Mouse (Mus musculus): ENCODE measurements at regions not wholly inside any gene's neighbourhood (a gene's known extent, or its start where the extent isn't known, plus 50 kb on each side); places are given as distances from the start of the nearest gene placed in this dataset.

DNA sequence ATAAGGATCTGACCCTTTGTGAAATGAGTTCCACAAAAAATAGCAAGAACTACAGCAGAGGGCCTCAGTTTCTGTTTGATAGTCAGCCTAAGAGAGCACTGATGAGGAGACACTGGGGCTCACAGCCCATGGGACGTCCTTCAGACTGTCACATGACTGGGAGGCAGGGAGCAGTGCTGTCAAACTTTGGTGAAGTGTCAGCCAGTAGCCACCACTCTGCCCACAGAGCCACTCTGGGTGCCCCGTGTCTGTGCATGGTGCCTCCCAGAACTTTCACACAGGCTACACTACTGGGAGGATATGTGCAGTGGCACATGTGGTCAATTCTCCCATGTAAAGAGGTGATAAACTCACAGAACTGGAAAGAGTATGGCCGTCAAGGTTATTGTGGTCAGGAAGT lies 60.7 kb upstream of the Bod1 start:
- TF ChIP-seq CTCF (IDR thresholded peaks at IDR 0.05; ENCODE audit: borderline replicate concordance, insufficient read depth, low read depth, low read length) (no peak), POLR2A (IDR thresholded peaks at IDR 0.05; ENCODE audit: borderline replicate concordance, insufficient read depth, low read length) (no peak)
